Mouse (Mus musculus) kidney, adult 9 months (tissue): ENCODE data around the gene Cdkn1c.

Experiments used
- DNase-seq: peaks from one replicate; pipeline ENCODE4 v3.0.0; 2022

The Cdkn1c gene

DNA sequence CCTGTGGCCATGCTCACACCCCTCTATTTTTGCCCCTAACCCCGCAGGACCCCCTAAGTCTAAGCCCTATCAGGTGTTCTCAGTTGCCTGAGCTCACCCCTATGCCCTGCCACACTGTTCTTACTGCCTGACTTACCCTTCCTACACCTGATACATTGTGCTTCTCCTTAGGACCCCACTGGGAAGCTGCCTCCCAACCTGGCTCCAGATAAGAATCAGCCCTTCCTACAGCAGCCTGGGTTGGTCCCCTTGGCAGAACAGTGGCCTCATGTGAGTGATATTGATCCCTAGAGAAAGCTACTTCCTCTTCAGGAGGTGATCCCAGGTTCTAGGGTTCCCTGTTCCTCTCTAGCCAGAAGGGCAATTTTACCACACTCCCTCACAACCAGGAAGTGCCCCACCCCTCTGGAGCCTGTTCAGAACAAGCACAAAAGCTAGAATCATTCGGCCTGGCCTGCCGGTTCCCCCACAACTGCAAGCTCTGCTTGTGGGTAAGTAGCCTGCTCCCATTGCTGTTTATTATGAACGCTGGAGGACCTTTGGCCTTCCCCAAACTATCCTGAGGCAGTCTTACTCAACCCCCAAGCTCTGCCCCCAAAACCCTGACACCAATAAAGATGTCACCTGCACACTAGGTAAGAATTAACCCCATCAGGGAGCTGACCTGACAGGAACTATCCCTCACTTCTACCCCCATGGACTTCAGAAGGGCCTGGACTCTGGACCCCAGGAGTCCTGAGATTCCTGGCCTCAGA lies 12.7 kb upstream of the Cdkn1c start, which contains the start of gene Slc22a18:
Slc22a18 (plus strand) TSS at position 390 of the 755 bp plus-strand sequence.
- DNase-seq, result peak; percentile 90

DNA sequence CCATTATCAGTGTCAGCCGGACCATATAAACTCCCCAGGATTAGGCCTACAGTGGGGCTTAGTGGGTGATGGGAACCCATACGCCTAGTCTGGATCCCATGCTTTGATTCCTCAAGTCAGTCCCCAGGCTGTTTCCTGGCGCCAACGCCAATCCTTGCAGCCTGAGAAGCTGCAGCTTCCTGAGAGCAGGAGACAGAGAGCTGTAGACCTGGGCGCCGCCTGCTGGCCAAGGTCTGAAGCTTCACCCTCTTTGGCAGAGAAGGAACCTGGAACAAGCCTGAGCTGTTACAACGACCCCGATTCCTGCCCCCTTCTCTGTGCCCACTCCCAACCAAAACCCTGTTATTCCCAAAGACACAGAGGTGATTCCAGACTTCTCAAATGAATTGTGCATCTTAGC lies 9.1 kb upstream of the Cdkn1c start:
- DNase-seq, result peak; percentile 73

DNA sequence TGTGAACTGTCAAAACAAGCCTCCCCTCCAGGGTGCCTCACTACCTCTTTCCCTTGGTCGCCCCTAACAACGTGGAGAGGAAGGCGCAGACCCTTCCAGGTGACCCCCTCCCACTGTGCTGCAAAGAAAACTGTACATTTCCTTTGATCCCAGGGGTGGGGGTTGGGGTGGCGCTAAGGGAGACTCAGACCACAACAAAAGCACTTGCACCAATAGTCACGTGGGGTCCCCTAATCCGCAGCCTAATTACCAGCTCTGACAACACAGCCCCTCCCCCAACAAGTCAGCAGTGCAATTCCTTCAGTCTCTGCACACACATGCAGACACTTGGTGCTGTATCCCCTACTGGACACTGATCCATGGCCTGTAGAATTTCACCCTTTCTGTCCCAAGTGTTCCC lies 6.9 kb upstream of the Cdkn1c start:
- DNase-seq, result no peak

DNA sequence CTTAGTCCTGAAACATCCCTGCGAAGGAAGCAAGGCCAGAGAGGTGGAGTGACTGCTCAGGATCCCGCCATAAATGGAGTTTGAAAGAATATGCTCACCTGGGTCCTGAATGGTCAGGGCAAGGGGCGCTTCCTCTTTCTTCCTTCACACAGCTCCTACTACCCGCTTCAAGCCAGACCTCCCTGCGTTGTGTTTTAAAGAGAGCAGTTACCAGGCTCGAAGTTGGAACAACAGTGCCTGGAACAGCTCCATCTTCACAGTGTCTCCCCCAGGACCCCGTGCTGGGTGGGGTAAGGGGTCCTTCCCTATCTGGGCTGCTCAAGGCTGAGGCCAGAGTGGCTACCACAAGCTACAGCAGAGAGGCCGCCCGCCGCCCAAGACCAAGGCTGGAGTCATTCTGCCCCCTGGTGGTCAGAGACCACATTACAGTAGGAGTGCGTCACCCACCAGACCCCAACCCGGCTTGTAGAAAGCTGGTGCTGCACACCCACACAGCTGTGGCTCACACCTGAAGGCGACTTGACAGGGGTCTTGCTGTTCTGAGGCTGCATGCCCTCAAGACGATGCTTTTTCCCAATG lies 5.3 kb upstream of the Cdkn1c start:
- DNase-seq, result peak; percentile 79

DNA sequence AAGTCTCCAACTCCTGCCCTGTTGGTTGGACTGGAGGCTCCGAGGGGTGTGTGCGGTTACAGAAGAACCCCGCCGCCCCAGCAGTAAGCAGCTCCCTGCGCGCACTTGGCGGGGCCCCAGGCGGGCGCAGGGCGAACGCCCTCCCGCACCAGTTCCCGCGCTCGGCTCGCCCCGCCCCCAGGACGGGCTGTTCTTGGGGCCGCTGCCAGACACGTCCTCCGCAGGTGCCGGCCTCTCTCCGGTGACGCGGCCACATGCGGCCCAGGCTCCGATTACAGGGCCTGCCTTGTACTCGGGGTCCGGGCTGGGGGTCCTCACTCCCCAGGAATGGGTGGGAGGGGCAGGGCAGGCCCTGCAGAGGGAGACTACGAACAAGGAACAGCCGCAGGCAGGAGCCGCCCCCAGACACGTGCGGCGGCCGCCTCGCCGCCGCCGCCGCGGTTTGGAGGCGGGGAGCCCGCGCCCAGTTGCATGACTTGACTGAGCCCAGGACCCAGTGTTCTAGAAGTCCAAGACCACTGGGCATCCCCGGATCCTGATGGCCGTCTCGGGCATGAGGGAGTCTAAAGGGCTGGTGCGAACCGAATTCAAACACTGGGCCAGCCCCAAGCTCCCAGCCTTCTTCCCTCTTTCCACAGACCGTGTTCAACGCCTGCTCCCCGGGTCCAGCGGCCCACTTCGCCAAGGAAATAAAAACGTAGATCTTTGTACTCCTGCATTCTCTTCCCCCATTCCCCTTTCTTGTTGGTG lies 4.1 kb upstream of the Cdkn1c start:
- no peak for DNase-seq

DNA sequence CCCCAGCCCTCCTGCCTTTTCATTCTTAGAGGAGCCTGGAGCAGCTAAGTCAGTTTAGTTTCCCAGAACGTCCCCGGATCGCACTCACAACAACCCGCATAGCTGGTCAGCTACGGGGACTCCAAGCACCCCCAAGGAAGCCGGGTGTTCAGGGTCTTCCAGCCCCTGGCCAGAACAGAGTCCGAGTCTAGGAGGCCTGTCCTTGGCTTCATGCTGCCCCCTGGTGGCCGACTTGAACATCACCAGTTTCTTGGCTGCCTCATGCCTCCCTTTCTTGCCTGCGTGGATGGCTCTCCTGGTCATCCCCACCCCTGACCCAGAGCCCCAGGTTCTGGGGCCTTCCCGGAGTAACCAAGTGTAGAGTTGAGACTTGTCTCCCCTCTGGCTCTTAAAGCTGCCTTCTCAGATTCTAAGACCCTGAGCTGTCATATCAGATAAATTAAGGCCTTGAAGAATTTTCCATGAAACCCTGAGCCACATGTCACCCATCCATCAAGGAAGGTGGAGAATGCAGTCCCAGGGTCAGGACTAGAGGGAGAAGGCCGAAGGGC lies 3.1 kb upstream of the Cdkn1c start:
- peak; percentile 68 for DNase-seq

DNA sequence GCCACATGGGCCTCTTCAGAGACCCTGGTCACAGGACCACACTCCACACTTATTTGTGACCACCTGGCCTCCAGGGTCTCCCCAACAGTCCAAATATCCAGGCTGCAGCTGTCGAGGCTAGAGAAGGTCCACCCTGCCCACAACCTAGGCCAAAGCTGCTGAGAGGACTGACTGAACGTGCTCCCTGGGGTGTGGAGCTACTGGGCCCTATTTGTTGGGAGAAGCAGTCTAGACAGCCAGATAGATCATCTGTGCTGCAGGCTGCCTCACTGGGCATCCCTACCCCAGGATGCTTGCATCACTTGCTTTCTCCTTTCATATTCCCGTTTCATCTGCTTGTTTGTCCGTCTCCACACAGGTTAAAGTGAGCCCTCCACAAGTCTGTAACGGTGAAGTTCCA lies 1.7 kb upstream of the Cdkn1c start:
- DNase-seq, result no peak

DNA sequence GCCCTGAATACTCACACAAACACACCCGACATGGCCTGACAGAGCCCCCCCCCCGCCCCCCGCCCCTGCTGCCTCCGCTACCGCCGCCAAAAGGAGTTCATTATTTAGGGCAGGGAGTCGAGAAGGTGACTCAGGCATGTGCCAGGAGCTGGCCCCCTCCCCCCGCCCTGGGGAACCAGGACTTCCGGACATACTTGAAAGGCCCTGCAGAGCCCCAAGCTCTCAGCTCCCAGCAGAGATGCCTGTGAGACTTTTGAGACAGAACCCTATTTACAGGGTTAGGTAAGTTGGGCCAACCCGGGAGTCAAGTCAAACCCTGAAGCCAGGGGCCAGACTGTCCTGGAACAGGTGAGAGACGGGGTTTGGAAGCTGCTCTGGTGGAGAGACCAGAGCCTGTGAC lies 1.1 kb upstream of the Cdkn1c start:
- DNase-seq, result no peak

DNA sequence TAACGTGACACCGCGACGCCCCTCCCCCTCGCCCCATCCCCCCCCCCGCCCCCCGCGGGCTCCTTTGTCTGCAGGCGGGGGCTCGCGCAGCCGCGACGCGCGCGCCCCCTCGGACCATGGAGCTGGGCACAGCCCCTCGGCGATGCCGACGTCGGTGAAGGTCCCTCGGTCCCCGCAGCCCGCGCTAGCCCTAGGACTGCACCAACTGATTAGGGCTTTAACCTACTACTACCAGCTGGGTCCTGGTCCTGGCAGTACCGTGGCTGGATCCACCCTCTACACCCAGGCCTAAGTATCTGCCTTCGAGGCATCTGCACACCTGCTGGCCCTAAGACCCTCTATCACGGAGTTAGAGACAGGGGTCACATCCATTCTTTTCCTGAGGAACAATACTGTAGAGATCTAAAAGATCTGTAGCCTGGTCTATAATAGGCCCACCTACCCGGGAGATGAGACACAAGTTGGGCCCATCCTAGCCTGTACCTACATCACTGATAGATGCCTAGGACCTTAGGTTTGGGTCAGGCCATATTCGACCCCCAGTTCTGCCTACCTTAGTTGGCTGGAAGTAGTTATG lies 532 bp upstream of the Cdkn1c start:
- no peak for DNase-seq

DNA sequence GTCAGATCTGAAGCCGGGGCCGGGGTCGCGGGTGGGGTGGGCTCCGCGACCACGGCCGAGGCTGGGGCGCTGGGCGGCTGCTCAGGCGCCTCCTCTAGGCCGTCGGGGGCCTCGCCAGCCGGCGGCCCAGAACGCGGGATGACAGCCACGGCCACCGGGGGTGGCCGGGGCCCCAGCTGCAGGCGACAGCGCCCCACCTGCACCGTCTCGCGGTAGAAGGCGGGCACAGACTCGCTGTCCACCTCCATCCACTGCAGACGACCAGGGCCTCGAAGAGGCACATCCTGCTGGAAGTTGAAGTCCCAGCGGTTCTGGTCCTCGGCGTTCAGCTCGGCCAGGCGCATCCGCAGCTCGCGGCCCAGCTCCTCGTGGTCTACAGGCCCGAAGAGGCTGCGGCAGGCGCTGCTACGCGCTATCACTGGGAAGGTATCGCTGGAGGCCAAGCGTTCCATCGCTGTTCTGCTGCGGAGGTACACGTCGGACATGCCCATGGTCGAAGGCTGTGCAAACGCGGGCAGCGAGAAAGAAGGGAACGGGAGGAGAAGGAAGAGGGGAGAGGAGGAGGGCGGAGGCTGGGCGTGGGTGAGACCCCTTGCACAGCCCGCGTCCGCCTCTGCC lies 524 bp downstream of the Cdkn1c start:
- DNase-seq, result no peak

DNA sequence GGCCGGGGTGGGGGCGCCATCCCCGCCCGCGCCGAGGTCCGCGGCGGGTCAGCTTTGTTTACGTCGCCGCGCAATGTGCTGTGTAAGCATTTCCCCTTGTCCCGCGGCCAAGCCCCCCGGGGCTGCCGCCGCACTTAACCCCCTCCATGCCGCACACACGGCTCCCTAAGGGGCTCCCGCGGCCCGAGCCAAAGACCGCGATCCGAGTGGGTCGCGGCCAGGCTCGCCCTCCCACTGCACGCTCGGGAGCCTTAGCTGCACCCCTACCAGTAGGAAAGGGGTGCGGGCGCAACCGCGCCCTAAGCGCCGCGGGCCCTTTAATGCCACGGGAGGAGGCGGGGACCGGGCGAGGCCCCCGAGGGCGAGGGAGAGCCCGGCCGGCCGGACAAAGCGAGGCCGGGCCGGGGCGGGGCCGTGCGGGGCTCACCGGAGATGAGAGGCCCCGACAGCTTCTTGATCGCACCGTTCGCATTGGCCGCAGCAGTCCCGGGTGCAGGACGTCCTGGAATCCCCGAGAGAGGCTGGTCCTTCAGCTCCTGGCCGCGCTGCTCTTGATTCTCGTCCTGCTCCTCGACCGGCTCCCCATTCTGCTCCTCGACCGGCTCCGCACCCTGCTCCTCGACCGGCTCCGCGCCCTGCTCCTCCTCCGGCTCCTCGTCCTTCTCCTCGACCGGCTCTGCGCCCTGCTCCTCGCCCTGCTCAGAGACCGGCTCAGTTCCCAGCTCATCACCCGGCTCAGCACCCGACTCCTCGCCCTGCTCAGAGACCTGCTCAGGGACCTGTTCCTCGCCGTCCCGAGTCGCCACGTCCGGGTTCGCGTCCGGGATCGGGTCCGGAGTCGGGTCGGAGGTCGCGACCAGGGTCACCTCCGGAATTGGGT lies 1.3 kb downstream of the Cdkn1c start:
- no peak for DNase-seq

DNA sequence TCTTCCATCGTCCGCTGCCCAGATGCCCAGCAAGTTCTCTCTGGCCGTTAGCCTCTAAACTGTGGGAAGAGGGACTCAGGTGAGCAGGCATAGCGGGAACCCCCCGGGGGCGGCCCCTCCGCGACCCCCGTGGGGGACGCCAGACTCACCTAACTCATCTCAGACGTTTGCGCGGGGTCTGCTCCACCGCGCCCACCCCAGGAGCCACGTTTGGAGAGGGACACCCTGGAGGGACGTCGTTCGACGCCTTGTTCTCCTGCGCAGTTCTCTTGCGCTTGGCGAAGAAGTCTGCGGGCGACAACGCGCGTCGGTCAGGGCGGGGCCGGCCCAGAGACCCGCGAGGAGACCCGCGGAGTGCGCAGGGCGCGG lies 1.9 kb downstream of the Cdkn1c start:
- no peak for DNase-seq

DNA sequence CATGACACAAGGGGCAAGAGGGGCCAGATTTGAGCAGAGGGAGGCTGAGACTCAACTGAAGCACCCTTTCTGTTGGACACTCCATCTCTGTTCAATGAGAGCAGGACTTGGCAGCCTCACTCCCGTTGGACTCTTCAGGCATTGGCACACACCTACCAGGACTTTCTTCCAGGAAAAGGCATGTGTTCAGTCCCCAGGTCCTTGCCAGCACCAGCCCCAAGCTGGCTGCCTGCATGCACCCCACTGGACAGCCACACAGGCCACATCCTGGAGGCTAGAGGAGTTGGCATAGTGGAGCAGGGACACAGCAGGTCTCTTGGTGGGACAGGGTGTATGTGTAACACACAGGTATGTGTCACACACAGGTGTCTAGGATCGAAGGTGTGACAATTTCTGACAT lies 13.7 kb downstream of the Cdkn1c start:
- DNase-seq, result no peak

DNA sequence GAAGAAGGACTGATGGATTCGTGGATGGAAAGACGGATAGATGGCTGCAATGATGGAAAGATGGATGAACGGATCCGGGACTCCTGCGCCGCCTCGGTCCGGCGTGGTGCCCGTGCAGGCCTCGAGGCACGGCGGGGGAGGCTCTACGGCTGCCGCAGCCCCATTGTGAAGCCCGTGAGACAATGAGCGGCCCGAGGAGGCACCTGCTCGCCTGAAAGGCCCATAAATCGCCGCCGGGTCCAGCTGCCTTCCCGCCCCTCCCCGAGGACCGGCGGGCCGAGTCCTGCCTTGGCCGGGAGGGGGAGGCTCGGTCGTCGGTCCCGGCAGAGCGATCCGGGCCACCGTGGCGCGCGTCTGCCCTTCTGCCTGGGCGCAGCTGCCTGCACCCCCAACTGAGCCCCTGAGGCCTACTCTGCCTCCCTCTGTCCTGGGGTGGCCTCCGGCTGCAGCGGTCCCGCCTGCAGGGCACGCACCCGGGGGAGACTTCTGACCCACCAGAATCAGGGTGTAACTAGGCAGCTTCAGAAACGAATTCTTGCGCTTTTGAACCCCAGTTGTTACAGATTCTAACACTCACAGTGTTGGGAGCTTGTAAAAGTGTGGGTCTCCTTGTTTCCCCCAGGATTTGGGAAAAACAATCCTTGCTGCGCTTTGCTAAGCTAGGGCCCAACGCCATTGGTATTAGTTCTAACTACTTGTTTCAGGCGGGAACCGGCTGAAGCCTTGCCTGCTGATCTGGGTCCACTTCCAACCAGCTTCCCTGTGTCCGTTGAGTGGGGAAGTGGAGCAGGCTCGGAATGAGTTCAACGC lies 15.0 kb downstream of the Cdkn1c start:
- no peak for DNase-seq

DNA sequence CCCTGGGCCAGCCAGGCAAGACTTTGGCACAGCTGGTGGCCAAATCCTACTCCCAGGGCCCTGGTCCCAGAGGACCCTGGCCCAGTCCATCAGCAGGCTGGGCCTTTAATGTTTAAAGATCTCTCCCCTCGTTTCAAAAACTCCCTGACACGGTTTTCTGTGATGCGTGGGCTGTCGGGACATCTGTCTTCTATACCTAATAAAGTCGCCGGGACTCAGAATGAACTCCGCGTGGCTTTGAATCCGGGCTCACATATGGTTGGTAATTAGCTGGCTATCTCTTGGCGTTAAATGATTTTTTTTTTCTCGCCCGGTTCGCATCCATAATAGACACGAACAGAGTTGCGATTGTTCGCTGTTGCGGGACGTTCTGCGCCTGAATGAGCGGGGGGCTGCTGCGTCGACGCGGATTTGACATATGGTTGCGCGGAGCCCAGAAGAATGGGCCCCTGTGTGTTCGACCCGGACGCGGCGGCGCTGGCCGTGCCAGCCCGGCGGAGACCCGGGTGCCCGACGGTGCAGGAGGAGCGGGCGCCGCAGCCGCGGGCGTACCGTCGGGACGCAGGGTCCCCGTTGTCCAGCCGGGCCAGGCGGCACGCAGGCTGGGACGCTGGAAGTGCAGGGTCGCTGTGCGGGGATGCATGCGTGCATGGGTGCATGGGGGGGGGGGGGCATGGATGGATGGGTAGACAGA lies 15.7 kb downstream of the Cdkn1c start:
- DNase-seq, result no peak

DNA sequence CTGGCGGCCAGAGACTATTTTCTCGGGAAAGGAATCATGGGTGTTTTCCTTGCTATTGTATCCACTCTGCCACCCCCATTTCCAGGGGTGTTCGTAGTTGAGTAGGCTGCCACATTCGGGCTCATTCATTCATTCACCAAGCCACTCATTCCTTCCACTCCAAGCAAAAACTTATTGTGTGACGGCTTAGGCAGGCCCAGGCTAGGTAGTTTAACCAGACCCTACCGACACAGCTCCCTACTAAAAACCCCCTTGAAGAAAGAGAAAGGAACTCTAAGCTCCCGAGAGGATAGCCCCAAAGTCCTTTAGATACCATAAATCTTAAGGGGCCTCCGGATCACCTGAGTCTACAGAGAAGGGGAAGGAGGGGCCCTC lies 16.3 kb downstream of the Cdkn1c start:
- no peak for DNase-seq

DNA sequence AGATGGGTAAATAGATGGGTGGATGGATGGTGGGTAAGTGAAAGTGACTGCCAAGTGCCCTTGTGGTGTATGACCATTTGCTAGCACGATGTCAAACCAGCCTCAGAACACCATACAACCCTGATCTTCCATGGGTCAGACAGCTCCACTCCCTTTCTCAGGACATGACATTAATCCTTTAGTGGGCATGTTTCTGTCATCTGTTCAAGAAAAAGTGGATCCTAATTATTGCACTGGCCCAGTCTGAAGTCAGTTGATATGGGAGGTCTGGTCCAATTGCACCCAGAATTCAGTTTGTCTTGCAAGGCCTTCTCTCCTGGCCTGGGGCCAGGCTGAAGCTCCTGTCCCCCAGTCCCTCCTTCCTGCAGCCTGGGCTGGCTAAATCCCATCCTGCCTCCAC lies 21.9 kb downstream of the Cdkn1c start:
- DNase-seq, result no peak

DNA sequence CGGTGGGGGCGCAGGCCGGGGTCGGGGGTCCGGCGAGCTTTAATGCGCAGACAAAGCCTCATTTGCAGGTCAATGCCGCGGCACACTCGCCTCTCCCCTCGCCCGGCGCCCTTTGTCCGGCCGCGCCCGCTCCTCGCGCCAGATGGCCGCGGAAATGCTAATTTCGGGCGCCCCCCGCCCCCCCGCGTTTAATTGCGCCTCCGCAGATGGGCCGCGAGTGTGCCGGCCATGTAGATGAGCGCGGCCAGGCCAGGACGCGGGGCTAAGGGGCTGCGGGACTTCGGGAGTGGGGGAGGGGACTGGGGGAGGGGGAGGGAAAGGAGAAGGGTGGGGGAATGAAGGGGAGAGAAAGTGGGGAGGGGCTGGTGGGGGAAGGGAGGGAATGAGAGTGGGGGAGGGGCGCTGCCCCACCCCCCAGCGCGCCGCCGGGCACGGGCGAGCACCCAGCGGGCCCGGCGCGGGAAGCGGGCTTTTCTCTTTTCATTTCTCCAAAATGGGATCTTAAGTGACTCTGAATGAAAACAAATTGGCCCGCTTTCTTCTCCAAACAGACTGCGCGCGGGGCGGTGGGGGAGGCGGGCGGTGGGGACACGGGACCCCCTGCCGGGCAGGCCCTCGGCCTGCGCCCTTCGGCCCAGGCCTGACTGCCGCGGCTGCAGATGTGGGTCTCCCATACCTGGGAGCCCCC lies 22.8 kb downstream of the Cdkn1c start:
- DNase-seq, result no peak

DNA sequence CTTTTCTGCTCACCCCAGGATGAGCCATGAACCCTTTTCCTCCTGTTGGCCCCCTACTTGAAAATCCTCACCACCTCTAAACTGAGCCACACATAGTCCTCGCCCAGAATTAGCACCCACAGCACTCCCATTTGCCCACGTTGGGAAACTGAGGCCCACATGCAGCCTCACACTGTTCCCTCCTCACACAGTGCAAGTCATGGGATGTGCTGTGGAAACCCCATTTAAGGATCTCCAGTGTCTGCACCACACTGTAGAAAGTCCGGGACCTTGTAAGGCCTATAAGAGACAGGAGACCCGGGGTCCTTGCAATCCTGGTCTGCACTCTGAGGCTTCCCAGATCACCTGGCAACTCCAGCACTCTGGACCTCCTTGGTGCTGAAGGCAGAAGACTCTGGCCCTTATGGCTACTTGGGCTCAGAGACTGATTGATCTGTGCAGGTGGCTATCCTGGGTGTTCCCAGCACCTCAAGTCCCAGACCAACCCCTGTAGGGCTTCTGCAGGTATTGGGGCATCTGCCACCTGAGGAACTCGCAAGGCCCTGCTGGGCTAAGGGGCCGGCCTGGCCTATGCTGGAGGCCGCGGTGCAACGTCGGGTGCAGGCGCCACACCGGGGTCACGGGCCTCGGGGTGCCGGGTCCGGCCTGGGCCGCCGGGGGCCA lies 23.5 kb downstream of the Cdkn1c start:
- no peak for DNase-seq
